Mouse (Mus musculus) liver, adult 2 months (tissue): ENCODE results near the gene Cd101.

Experiments used
- CTCF ChIP-seq: fragments of 200-500 bp; IDR thresholded peaks from 2 replicates; pipeline ENCODE4 v1.5.1; 2011; ENCODE audit warnings: low read depth, low read length, control low read depth
- POLR2A ChIP-seq: fragments of 200-500 bp; IDR thresholded peaks from 2 replicates; pipeline ENCODE4 v1.6.1; 2011; ENCODE audit warnings: low read length, control low read depth; ENCODE audit not compliant: insufficient read depth; ENCODE audit errors: extremely low read depth

DNA sequence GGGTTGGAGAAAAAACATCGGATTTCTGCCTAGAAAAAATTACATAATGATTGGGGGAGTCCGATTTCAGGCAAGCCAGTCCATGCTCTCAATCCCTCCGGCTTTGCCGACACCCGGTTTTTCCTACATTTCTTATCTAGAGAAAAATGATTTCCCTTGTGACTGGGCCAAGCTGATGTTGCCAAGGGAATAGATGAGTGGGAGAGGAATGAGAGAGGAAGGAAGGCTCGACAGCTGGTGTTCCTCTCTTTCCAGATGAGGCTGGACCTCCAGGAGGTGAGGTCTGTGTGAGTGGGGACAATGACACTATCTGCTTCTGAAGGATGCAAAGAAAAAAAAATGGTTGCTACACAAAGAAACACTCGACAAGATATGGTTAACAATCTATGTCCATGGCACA is 36.2 kb downstream of the Cd101 start:
- TF ChIP-seq CTCF = no peak
- no peak for TF ChIP-seq POLR2A
